Mouse (Mus musculus) olfactory bulb, adult 2 months (tissue): ENCODE results near the gene Gprin1.

Experiments
- CTCF ChIP-seq: fragments of 200-500 bp; IDR thresholded peaks from 2 replicates; pipeline ENCODE4 v1.5.1; 2012; ENCODE audit warnings: low read depth, mild to moderate bottlenecking, low read length, moderate library complexity; ENCODE audit not compliant: insufficient read depth
- POLR2A ChIP-seq: fragments of 200-500 bp; IDR thresholded peaks from 2 replicates; pipeline ENCODE4 v1.6.1; 2012; ENCODE audit warnings: mild to moderate bottlenecking, low read depth, low read length, moderate library complexity; ENCODE audit not compliant: insufficient read depth

DNA sequence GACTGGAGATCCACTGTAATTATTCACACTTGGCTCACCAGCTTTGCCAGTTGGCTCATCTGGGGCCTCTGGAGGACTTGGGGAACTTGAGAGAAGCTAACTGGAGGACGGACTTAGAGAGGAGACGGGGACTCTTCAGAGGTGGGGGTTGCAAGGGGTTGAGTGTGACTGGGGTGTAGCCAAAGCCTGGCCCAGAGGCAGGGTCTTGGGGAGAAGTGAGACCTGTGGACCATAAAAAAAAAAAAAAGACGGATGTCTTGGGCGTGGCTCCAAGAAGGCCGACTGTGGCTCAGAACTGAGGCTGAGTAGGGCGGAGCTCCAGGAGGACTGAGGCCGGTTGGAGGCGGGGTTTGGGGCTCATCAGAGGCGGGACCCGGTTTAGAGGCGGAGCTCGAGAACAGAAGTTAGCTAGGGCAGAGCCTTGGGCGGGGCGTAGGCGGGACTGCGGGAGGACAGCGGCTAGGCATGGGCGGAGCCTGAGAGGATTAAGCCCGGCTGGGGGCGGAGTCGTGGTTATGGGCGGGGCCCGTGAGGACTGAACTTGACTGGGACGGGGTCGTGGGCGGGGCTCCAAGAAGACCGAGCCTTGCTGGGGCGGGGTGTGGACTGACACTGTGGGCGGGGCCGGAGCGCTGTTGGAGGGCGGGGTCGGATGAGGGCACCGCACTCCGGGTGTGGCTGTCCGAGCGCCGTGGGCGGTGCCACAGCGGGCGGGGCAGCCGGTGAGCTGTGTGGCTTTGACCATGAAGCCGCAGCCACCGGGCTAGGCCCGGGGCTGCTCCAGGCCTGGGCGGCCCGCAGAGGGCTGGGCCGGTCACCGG is 39.3 kb upstream of the Gprin1 start, which contains the start of gene Tspan17:
- TF ChIP-seq CTCF (no peak), POLR2A (no peak)
